Mouse (Mus musculus) forebrain, embryonic 10.5 days (tissue): Measurements from ENCODE around the gene Nrip3. TPM values are rescaled to one million over a fixed set of nuclear protein-coding genes. Genes with fewer than 3 reads are reported as not detected.

Experiments used
- DNase-seq: peaks from one replicate; pipeline ENCODE4 v3.0.0-alpha.2; 2017; ENCODE audit warnings: low spot score; ENCODE audit errors: extremely low spot score
- H3K27ac ChIP-seq: fragments of 300-500 bp; sonication (generic); 2 replicates; pipeline ENCODE4 v1.5.1; 2016; ENCODE audit warnings: mild to moderate bottlenecking
- H3K27me3 ChIP-seq: fragments of 300-500 bp; sonication (generic); 2 replicates; pipeline ENCODE4 v1.6.1; 2016; ENCODE audit warnings: mild to moderate bottlenecking; ENCODE audit not compliant: poor library complexity, severe bottlenecking
- H3K36me3 ChIP-seq: fragments of 300-500 bp; sonication (generic); replicated peaks from 2 replicates; pipeline ENCODE4 v1.6.1; 2016; ENCODE audit warnings: mild to moderate bottlenecking, moderate library complexity
- H3K4me1 ChIP-seq: fragments of 300-500 bp; sonication (generic); 2 replicates; pipeline ENCODE4 v1.6.1; 2016
- H3K4me3 ChIP-seq: fragments of 300-500 bp; sonication (generic); 2 replicates; pipeline ENCODE4 v1.5.1; 2016; ENCODE audit warnings: mild to moderate bottlenecking, moderate library complexity
- H3K9me3 ChIP-seq: fragments of 300-500 bp; sonication (generic); 2 replicates; pipeline ENCODE4 v1.6.1; 2016; ENCODE audit warnings: mild to moderate bottlenecking, moderate library complexity
- WGBS: fragments of 180-500 bp; shearing (Covaris S2); methylation state at CpG from one replicate; pipeline ENCODE4 v1.1.7; 2016; 5-methylcytosine and 5-hydroxymethylcytosine counted together
- polyA plus RNA-seq: library from polyadenylated mRNA; unstranded; fragments of >200 nt; fragmentation: Nextera tagmentation; extraction: Ambion mirVana; gene quantifications from 2 replicates; pipeline ENCODE4 v1.2.1, GENCODE M21; 2016

The Nrip3 gene
- polyA plus RNA-seq, 1 experiment from 2014 or later, result 0.56 TPM

DNA sequence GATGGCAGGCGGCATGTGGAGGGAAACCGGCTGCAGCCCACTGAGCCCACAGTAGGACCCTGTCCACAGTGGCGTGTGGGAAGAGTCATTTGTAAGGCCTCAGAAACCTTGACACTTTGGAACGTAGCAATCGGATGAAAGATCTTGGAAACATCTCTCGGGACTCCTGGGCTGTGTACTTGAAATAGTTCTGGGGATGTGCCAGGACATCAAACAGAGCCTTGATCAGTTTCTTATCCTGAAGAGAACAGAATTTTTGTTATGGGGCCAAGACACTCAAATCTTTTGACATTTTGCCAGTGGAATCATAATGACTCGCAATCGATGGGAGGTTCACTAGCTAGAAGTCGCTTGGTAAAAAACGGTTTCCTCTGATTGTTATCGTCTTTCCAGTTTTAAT, 17.3 kb upstream of the Nrip3 start:
- H3K27ac ChIP-seq, result no peak overlapping the region

DNA sequence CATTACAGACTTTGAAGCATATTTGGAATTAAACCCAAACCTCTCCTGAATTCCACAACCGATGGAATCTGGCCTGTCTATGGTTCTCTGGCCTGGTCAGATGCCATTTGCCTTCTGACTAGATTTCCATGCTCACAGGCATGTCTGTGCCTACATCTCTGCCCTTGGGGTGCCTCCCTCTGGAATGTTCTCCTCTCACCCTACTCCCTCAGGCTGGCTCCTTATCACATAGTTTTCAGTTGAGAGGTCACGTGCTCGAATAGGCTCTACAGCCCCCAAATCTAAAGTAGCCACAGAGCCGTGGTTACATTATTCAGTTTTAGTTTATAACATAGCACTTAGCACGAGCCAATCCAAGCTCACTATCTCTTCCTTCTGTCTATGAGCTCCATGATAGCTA, 13.7 kb upstream of the Nrip3 start:
- 84% methylated on average over 5 of the region's 5 CpGs for WGBS
- Histone ChIP-seq H3K36me3 (no peaks in the 10 kb centered on the region), H3K27me3 (peaks cover 16% of the 10 kb centered on the region; the same call in 1 of the 2 replicates), H3K27ac (no peak overlapping the region), H3K9me3 (no peaks in the 10 kb centered on the region), H3K4me1 (no peaks in the 10 kb centered on the region), H3K4me3 (no peak overlapping the region)
- DNase-seq, result no peak

More for the DNA sequence above, 17.3 kb upstream of the Nrip3 start:
- peaks cover 36% of the 10 kb centered on the region for H3K27me3 ChIP-seq
- DNase-seq, result no peak
- WGBS, result 94% methylated on average over 11 of the region's 11 CpGs
- no peaks in the 10 kb centered on the region for H3K4me1 ChIP-seq
- no peaks in the 10 kb centered on the region for H3K9me3 ChIP-seq
- H3K36me3 ChIP-seq, result no peaks in the 10 kb centered on the region
- no peak overlapping the region for H3K4me3 ChIP-seq

DNA sequence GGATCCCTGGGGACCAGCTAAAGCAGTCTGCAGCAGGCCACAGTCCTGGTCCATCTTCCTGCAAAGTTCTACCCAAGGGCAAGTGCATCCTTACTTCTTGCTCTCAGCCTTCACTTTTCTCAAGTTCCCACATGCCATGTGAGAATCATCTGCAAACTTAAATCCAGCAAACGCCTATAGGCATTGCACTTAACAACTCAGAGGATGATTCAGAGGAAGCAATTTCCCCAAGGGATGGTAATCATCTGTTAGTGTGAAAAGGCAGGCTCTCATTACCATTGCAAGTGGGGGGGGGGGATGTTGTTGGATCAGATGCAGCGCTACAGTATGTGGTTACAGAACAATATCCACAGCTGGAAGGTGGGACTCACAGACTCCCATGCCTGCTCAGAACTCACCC, 12.7 kb upstream of the Nrip3 start:
- WGBS, result 91% methylated on average over 2 of the region's 2 CpGs
- H3K36me3 ChIP-seq, result no peaks in the 10 kb centered on the region

DNA sequence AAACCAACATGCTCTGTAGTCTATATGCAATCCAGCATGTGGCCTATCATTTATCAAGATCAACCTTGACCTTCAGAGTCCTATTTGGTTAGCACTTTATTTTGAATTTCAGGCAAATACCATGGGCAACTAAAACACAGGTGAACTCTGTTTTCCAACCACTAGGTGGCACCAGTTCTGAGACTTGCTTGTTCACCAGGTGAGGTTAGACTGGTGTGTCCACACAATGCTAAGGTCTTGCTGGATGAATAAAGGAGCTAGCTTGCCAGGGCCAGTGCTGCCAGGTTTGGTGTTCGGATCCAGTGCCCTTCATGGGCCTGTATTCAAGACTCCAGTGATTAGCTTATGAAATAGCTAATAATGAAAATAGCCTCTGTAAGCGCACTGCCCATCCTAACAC, 10.9 kb upstream of the Nrip3 start:
- 73% methylated on average over 2 of the region's 2 CpGs for WGBS
- peak; percentile 42 for DNase-seq

More for the DNA sequence above, 12.7 kb upstream of the Nrip3 start:
- Histone ChIP-seq H3K4me1 (no peaks in the 10 kb centered on the region), H3K9me3 (no peaks in the 10 kb centered on the region), H3K27me3 (peaks cover 15% of the 10 kb centered on the region; the same call in 1 of the 2 replicates), H3K27ac (no peak overlapping the region), H3K4me3 (no peak overlapping the region)
- no peak for DNase-seq

DNA sequence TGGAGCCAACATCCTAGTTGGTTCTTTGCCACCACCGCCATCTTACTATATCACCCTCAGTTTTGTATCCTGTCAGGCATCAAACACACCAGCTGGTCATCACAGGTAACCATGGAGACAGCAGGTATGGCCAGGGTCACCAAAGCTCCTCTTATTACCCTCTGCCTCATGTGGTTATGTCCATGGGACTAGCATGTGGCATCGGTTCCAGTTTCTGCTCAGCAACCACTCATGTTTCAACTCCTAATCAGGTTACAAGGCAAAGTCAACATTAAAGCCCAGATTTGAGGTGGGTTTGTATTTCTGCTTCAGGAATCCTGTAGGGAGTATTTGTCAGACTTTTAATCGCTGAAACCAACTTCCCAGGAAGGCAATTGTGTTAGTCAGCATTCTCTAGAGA, 9.0 kb upstream of the Nrip3 start:
- Histone ChIP-seq H3K27ac (no peak overlapping the region), H3K9me3 (no peaks in the 10 kb centered on the region), H3K4me1 (no peaks in the 10 kb centered on the region), H3K36me3 (no peaks in the 10 kb centered on the region), H3K27me3 (peaks cover 15% of the 10 kb centered on the region; the same call in 1 of the 2 replicates), H3K4me3 (no peak overlapping the region)
- DNase-seq, result no peak
- WGBS, result 79% methylated on average over 3 of the region's 3 CpGs

More for the DNA sequence above, 10.9 kb upstream of the Nrip3 start:
- Histone ChIP-seq H3K27me3 (peaks cover 15% of the 10 kb centered on the region; the same call in 1 of the 2 replicates), H3K27ac (no peak overlapping the region), H3K9me3 (no peaks in the 10 kb centered on the region), H3K36me3 (no peaks in the 10 kb centered on the region), H3K4me1 (no peaks in the 10 kb centered on the region), H3K4me3 (no peak overlapping the region)

DNA sequence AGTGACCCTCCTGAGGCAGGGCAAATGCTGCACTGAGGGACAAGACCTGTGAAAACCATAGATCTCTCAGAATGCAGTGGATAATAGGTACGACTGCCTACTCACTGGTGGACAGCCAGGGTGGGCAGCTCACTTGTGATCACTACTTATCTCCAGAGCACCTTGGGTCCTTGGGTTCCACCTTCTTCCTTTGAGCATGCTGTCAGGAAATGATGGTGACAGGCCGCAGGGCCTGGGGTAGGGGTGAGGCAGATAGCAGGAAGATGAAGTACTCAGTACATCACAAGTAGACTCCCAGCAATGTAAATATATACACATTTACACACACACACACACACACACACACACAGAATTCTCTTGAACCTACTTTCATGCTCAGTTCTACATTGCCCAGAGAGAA, 6.0 kb upstream of the Nrip3 start:
- H3K4me1 ChIP-seq, result no peaks in the 10 kb centered on the region
- DNase-seq, result no peak
- WGBS, result 85% methylated on average over 2 of the region's 2 CpGs
- no peak overlapping the region for H3K27ac ChIP-seq
- no peaks in the 10 kb centered on the region for H3K9me3 ChIP-seq
- no peak overlapping the region for H3K4me3 ChIP-seq
- no peaks in the 10 kb centered on the region for H3K36me3 ChIP-seq
- peaks cover 17% of the 10 kb centered on the region for H3K27me3 ChIP-seq

DNA sequence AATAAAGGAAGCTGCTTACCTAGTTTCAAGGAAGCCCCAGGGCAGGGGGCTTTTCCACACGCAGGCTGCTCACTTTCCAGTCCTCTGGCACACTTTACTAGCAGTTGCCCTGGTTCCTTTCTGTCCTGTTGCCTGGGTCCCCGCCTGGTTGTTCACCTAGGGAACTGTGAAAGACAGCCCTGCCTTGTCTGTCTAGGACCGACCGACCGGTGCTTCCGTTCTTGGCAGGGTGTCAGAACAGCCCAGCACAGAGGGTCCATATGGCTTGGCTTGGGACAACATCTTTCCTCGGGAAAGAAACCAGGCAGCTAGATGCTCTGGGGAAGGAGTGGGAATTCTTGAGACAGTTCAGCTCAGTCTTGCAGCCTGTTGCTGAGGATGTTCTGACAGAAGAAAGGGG, 1.5 kb upstream of the Nrip3 start:
- no peaks in the 10 kb centered on the region for H3K9me3 ChIP-seq
- no peak for DNase-seq
- 67% methylated on average over 7 of the region's 7 CpGs for WGBS
- peaks cover 14% of the 10 kb centered on the region for H3K4me1 ChIP-seq
- no peak overlapping the region for H3K27ac ChIP-seq
- no peak overlapping the region for H3K4me3 ChIP-seq
- peaks cover 63% of the 10 kb centered on the region for H3K27me3 ChIP-seq
- no peaks in the 10 kb centered on the region for H3K36me3 ChIP-seq

DNA sequence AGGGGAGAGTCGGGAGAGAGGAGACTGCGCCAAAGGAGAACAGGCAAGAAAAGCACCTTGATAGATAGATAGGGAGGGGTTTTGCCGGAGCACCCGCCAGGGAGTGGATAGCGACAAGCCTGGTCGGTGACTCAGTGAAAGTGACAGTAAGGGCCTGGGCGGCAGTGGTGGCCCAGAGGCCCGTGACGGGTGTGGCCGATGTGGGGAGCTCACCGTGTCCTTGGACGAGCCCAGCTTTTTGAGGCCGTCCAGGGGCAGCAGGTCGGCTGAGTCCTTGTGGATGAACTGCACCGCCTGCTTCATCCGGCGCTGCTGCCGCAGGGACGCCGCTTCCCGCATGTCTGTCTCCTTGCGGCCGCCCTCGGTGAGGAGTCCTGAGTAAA, 747 bp downstream of the Nrip3 start:
- no peaks in the 10 kb centered on the region for H3K36me3 ChIP-seq
- H3K4me1 ChIP-seq, result peaks cover 14% of the 10 kb centered on the region
- peak overlapping the region; percentile 22 for H3K27ac ChIP-seq
- no peaks in the 10 kb centered on the region for H3K9me3 ChIP-seq
- H3K4me3 ChIP-seq, result peak overlapping the region; percentile 66
- H3K27me3 ChIP-seq, result peaks cover 66% of the 10 kb centered on the region
- no peak for DNase-seq
- WGBS, result 1% methylated on average over 24 of the region's 24 CpGs

DNA sequence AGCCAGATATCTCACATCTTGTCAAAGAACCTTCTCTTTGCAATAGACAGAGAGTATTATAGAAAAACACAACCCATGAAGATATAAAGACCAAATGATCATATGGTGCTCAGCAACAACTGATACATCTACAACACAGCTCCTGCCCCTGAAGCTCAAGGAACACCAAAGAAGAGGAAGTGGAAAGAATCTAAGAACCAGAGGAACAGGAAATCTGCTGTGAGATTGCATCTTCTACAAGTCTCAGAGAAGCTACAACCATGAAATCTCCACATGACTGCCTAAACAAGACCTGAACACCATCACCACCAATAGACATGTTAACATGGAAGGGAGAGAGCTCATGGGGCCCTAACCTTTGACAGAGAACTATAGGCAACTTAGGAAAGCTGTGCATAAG, 9.6 kb downstream of the Nrip3 start:
- Histone ChIP-seq H3K36me3 (no peaks in the 10 kb centered on the region), H3K27me3 (no peaks in the 10 kb centered on the region), H3K27ac (no peak overlapping the region), H3K9me3 (no peaks in the 10 kb centered on the region), H3K4me3 (no peak overlapping the region), H3K4me1 (no peaks in the 10 kb centered on the region)
- DNase-seq, result no peak

DNA sequence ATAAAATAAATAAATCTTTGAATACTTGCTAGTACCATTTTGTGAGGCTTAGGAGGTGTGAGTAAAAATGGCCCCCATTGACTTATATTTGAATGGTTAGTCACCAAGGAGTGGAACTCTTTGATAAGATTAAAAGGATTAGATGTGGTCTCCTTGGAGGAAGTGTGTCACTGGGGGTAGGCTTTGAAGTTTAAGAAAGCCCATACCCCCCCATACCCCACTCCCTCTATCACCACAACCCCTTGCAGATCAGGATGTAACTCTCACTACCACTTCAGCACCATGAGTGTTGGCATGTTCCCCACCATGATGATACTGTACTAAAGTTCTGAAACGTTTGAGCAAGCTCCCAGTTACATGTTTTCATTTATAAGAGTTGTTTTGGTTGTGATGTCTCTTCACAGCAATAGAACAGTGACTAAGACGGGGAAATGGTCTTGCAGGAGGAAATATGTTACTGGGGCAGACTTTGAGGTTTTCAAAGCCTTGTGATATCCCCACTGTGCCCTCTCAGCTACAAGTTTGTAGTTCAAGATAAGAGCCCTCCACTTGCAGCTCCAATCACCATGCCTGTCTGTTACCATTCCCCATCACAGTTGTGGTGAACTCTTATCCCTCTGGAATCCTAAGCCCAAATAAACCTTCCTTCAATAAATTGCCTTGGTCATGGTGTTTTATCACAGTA, 13.0 kb downstream of the Nrip3 start:
- 68% methylated on average over 2 of the region's 2 CpGs for WGBS

DNA sequence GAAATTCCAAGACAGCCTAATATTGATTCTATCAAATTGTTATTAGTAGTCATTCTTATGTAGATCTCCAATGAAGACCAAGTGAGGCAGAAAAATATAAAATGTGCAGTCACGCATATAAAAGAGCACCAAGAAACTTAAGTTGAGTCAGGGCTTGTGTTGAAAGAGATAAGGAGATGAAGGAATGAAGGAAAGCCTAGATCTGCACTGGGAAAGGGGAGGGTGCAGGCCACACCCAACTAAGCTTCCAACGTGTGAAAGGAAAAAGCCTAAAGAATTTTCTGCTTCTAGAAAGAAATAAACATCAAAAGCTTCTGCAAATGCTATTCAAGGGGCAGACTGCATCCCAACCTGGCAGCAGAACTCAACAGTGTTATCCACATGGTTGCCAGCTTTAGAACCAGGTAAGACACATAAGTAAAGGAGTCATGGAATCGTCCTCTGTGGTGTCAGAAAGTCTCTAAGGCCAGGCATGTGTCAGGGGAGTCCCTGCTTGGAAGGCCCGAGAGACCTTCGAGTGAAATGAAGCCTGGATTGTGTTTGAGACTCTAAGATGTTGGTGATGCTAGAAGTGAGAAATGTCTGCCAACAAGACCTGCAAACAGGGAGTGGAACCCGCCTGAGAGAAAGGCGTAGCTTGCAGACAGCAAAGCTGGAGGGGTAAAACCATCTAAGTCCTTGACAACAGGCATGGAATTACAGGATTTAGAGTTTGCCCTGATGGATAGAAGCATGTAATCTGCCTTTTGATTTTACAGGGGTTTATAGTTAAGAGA, 14.1 kb downstream of the Nrip3 start:
- no peaks in the 10 kb centered on the region for H3K36me3 ChIP-seq
- DNase-seq, result no peak
- no peaks in the 10 kb centered on the region for H3K4me1 ChIP-seq
- WGBS, result 86% methylated on average over 7 of the region's 7 CpGs
- H3K4me3 ChIP-seq, result no peak overlapping the region
- no peaks in the 10 kb centered on the region for H3K27me3 ChIP-seq
- H3K9me3 ChIP-seq, result no peaks in the 10 kb centered on the region
- no peak overlapping the region for H3K27ac ChIP-seq

More for the DNA sequence above, 13.0 kb downstream of the Nrip3 start:
- Histone ChIP-seq H3K27me3 (no peaks in the 10 kb centered on the region), H3K36me3 (no peaks in the 10 kb centered on the region), H3K4me1 (no peaks in the 10 kb centered on the region), H3K27ac (no peak overlapping the region), H3K9me3 (no peaks in the 10 kb centered on the region), H3K4me3 (no peak overlapping the region)
- no peak for DNase-seq

DNA sequence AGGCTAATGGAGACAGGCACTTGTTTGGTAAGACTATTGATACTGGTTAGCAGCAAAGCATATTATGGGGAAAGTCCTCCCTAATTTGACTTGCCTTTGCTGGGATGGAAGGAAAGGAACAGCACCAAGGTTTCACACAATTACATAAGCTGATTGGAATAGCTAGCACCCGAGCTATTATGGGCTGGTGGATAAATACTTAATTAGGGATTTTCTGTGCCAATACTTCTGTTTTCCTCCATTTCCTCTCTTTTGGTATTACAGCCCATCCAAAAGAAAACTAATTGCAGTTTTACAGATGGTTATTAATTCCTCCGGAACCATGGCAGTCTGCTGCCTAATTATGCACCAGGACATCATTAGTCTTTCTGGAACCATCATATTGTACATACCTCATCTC, 17.8 kb downstream of the Nrip3 start:
- Histone ChIP-seq H3K4me1 (no peaks in the 10 kb centered on the region), H3K4me3 (no peak overlapping the region), H3K9me3 (no peaks in the 10 kb centered on the region), H3K27ac (no peak overlapping the region), H3K27me3 (no peaks in the 10 kb centered on the region), H3K36me3 (no peaks in the 10 kb centered on the region)
- 73% methylated on average over 2 of the region's 2 CpGs for WGBS
- no peak for DNase-seq

DNA sequence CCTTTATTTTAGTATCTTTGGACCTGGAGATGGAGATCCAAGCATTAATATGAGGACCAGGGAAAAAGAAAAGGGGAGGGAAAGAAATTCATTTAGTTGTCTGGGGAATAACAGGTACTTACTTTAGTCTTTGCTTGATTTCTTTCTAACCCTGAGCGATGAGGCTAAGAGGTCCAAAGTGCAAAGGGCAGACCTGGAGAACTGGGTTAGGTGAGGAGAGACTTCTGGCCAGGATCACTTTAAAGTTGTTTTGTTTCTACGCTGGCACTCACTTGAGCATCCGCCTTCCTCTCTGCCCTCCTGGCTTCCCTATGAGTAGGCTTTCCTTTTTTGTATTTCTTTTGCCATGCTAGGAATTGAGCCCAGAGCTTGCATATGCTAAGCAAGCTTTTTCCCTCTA, 25.5 kb downstream of the Nrip3 start:
- H3K27ac ChIP-seq, result no peak overlapping the region
- 92% methylated on average over 3 of the region's 3 CpGs for WGBS
- H3K4me1 ChIP-seq, result peaks cover 17% of the 10 kb centered on the region
- H3K9me3 ChIP-seq, result no peaks in the 10 kb centered on the region
- H3K27me3 ChIP-seq, result no peaks in the 10 kb centered on the region
- DNase-seq, result no peak
- H3K4me3 ChIP-seq, result no peak overlapping the region
- no peaks in the 10 kb centered on the region for H3K36me3 ChIP-seq
